Mouse (Mus musculus): Measurements from ENCODE around the gene Gm42957. TPM values are rescaled to one million over a fixed set of nuclear protein-coding genes. Genes with fewer than 3 reads are reported as not detected.
"Not testable (repeated sequence)": the region's sequence is repeated elsewhere in the genome, so short reads cannot be mapped to it uniquely, and the experiment has no call there.

Gm42957 gene
- under 1 TPM; 0.66 to 0.74 TPM for total RNA-seq (2021)
- long read RNA-seq, partial matches to known transcripts: 0 of 4 reads
- long read RNA-seq, other reads (novel, unspliced or antisense): 4 of 4 reads

DNA sequence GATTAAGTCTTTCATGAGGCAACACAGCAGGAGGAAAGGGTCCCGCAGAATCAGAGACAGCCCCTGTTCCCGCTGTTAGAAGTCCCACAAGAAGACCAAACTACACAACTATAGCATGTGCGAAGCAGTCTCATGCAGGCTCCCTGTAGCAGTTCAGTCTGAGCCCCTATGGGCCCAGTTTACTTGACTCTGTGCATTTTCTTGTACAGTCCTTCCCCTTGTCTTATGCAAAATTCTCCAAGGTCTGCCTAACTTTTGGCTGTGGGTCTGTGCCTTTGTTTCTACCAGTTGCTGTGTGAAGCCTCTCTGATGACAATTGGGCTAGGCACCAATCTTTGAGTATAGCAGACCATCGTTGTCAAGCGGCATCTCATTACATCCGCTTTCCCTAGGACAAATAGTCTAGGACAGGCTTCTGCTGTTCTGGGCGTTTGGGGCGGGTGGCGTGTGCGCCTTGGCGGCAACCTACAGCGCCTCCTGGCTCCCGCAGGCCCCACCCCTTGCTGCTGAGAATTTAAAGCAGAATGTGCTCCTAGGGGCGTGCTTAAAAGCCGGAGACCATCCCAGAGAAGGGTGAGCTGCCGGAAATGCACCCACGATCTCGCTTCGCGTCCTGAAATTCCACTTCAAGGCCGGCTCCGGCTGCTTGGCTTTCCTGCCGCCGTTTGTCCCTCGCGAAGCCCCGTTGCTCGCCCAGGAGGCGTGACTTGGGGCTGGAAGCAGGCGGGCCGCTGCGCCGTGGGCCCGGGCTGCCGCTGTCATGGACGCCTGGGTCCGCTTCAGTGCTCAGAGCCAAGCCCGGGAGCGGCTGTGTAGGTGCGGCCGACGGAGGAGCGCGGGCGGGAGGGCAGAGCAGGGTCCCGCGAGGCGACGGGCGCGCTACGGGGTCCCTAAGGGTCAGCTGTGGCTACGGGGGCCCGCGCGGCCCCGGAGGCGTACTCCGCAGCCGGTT is at the start of gene Gm42957, which contains the start of gene Pex11b:
Gm42957 (plus strand) TSS at position 547 of the 952 bp plus-strand sequence.
Pex11b (plus strand) TSS at position 449 of the 952 bp plus-strand sequence.
- DNase-seq (ENCODE audit: low spot score in 2 of 2): peak; percentile 84 to 93

DNA sequence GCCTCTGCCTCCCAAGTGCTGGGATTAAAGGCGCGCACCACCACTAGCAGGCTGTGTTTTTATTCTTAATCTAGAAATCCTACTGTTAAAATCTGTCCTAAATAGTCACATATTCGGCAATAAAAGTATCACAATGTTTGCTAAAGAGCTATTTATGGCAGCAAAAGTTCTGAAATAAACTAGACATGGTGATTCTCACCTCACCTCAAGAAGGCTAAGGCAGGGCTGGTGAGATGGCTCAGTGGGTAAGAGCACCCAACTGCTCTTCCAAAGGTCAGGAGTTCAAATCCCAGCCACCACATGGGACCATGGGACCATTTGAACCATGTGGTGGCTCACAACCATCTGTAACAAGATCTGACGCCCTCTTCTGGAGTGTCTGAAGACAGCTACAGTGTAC is 44.6 kb upstream of the Gm42957 start:
- no peak for DNase-seq (ENCODE audit: low spot score in 2 of 2)

DNA sequence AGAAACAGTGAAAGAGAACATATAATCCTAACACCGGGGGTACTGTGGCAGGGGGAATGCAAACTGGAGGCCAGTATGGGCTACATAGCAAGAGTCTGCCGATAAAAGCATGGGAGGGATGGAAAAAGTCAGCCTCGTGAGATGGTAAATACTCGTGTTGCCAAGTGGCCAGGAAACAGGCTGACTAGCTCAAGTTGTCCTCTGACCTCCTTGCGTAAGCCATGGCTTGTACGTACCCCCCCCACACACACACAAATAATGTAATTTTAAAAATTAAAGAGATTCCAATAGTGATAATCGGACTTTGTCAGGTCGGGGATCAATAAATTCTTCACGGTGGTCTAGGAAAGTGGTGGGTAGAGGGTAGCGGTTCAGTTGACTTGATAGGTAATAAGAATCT is 41.9 kb upstream of the Gm42957 start:
- no peak for DNase-seq (ENCODE audit: low spot score in 2 of 2)

DNA sequence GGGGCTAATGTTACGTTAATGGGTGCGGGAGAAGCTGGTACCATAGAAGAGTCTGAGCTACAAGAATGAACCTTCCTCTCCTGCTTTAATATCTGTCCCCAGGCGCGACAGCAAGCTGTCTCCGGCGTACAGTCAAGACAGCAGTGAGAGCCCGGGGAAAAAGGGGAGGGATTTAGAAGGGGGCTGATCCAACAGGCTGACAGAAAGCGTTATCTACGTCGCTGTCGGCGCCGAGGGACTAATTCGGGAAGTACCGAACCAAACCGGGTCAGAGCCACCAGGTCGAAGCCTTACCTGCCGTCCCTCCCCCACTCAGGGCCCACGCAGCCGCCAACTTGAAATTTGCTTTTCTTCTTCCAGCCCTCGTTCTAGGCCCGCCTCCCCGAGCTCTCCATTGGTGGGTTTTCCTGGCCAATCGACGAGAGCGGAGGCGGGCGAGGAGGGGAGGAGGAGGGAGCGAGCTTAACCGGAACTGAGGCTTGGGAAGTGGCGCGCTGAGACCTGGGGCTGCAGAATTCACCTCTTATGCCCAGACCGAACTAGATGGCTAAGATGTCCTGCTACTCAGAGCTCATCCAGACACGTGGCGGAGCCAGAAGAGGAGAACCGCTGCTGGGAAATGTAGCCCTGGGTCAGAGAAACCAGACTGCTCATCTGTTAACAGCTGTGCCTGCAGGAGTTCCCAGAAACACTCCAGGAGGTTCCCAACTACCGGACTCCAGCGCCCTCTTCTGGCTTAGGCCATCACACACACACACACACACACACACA is 41.3 kb upstream of the Gm42957 start, which contains the start of gene Polr3gl:
Polr3gl (minus strand) TSS at position 392 of the 771 bp plus-strand sequence.
- peak; percentile 91 to 95 for DNase-seq (ENCODE audit: low spot score in 2 of 2)

GRCm38 (mm10) chr3:96594851-96595250 is 40.4 kb upstream of the Gm42957 start:
- DNase-seq (ENCODE audit: low spot score in 2 of 2): no peak

GRCm38 (mm10) chr3:96595661-96596060 is 39.6 kb upstream of the Gm42957 start:
- DNase-seq (ENCODE audit: low spot score in 2 of 2): no peak

- DNase-seq (ENCODE audit: low spot score in 2 of 2): peak; percentile 79 to 85
These were observed 39.0 kb upstream of the Gm42957 start, which contains the start of gene Ankrd34a for GRCm38 (mm10) chr3:96596228-96596707. Gene Ankrd34a (plus strand): TSS chr3:96596636.

DNA sequence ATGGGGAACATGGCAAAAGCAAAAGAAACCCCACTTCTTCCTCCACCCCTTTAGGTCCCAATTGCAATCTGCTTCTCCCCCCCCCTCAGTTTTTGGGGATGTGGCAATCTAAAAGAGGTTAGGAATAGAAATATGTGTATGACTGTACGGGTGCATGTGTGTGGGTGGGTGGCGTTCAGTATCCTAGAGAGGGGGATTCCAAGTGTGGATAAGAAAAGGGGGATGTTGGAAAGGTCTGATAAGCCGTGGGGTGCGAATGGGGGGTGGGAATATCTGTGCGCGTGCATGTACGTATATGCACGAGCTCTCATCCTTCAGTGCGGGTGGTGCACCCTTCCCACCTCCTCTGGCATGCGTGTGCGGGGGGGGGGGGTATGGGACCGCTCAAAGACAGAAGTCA is 38.4 kb upstream of the Gm42957 start:
- DNase-seq (ENCODE audit: low spot score in 2 of 2): no peak

- no peak for DNase-seq (ENCODE audit: low spot score in 2 of 2)
These were observed 37.8 kb upstream of the Gm42957 start for GRCm38 (mm10) chr3:96597435-96597891.

DNA sequence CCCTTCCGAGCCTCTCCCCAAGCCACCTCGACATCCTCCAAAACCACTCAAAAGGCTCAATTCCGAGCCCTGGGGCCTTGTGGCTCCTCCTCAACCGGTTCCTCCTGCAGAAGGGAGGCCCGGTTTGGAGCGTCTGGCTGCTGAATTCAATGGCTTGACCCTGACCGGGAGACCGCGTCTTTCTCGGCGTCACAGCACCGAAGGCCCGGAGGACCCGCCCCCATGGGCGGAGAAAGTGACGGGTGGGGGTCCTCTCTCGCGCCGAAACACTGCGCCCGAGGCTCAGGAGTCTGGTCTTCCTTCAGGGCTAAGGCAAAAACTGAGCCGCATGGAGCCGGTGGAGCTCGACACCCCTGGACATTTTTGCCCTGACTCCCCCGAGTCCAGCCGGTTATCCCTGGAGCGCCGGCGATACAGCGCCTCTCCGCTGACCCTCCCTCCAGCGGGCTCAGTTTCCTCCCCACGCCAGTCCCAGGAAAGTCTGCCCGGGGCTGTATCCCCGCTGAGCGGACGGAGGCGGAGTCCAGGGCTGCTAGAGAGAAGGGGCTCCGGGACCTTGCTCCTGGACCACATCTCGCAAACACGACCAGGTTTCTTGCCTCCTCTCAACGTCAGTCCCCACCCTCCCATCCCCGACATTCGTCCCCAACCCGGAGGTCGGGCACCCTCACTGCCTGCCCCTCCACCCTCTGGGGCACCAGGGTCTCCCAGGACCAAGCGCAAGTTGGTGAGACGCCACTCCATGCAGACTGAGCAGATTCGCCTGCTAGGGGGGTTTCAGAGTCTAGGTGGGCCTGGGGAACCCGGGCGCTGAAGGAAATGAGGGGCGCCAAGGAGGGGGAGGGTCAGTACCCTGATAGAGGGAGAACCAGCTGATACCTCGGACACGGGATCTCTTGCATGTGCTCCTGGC is 36.9 kb upstream of the Gm42957 start:
- DNase-seq (ENCODE audit: low spot score in 2 of 2): no peak

DNA sequence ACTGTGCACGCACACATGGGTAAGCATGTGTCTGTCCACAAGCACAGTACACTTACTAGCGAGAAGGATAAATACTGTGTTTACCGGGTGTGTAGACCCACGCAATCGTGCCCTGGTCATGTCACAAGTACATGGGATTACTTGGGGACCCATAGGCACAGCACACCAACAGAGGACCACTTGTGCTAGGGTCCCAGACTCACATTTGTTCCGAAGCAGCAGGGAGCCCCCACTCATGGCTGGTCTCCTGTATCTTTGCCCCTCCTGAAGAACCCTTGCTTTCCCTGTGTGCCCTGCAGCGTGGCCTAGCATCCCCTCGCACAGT is 36.2 kb upstream of the Gm42957 start:
- DNase-seq (ENCODE audit: low spot score in 2 of 2): no peak

GRCm38 (mm10) chr3:96599411-96599810 is 35.9 kb upstream of the Gm42957 start:
- no peak for DNase-seq (ENCODE audit: low spot score in 2 of 2)

GRCm38 (mm10) chr3:96600639-96601250 is 34.5 kb upstream of the Gm42957 start, which contains the start of gene Lix1l:
Gene Lix1l (plus strand): TSS chr3:96601149.
- DNase-seq (ENCODE audit: low spot score in 2 of 2): peak; percentile 96 to 97

- DNase-seq (ENCODE audit: low spot score in 2 of 2): peak in 1 of 2 experiments; percentile 64
These were observed 34.0 kb upstream of the Gm42957 start for GRCm38 (mm10) chr3:96601251-96601787.

DNA sequence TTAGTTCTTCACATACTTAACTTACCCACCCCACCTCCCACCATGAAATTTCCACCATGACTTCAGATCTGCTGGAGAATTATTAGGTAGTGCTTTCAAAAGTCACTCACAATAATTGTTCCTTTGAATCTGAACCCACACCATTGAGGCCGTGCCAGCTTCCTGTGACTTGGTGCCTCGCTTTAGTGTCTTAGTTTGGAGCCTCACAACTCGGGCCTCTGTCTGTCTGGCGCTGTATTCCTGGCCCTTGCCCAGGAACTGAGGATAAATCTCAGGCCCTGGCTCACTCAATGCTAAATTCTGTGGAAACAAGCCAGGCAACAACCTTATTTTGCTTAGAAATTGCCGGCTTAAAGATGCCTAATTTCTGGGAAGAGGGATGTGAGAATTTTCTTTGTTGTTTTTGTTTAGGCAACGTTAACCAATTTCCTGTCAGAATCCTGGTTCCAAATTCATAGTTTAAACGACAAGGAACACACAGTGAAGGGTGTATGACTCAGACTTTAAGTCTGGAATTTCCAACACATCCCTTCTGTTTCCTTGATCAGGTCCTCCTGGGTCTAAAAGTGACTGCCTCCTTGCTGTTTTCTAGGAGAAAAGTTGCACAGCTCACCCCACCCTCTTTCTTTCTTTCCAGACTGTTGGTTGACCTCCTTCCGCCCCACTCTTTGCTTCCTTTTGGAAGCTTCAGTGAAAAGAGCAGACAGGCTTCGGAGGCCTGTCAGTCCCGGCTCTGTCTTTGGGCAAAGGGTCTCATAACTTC is 33.2 kb upstream of the Gm42957 start:
- DNase-seq (ENCODE audit: low spot score in 2 of 2): no peak

DNA sequence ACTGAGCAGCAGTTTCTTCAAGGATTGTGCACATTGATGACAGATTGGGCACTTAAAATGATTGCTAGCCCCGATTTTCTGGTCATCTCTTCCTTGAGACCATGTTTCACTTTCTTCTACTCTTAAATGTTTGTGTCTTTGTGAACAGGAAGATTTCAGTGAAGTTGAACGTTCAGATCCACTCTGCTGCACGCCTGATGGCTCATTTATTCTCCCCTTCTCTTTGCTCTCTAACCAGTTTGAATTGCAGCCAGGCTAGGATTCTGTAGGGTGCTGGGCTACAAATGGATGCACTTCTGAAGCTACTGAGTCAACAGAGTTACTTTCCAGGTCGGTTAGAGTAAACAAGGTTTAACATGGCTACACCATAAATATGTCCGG is 32.6 kb upstream of the Gm42957 start:
- DNase-seq (ENCODE audit: low spot score in 2 of 2): no peak

GRCm38 (mm10) chr3:96603311-96603710 is 32.0 kb upstream of the Gm42957 start:
- no peak for DNase-seq (ENCODE audit: low spot score in 2 of 2)

- DNase-seq (ENCODE audit: low spot score in 2 of 2): not testable (repeated sequence)
These were observed 29.3 kb upstream of the Gm42957 start for GRCm38 (mm10) chr3:96606007-96606406.

DNA sequence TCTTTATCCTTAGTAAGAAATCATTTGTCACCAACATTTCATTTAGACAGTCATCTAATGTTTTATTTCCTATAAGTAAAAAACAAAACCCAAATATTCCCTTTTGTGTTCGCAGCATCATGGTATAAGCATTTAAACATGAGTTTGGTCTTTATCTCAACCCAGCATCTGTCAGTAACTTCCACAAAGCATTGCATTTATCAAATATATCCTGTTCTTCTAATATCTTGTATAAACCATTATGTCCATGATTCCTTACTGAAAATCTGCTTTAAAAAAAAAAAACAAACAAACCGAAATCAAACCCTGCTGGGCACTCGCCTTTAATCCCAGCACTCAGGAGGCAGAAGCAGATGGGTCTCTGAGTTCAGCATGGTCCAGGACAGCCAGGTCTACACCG is 28.7 kb upstream of the Gm42957 start:
- DNase-seq (ENCODE audit: low spot score in 2 of 2): no peak
